Mouse (Mus musculus): Measurements from ENCODE around the gene Hspb2. TPM values are rescaled to one million over a fixed set of nuclear protein-coding genes. Genes with fewer than 3 reads are reported as not detected.

The Hspb2 gene
- total and polyA plus RNA-seq, 2 experiments from 2014 or later, result 0.52 to 0.98 TPM

DNA sequence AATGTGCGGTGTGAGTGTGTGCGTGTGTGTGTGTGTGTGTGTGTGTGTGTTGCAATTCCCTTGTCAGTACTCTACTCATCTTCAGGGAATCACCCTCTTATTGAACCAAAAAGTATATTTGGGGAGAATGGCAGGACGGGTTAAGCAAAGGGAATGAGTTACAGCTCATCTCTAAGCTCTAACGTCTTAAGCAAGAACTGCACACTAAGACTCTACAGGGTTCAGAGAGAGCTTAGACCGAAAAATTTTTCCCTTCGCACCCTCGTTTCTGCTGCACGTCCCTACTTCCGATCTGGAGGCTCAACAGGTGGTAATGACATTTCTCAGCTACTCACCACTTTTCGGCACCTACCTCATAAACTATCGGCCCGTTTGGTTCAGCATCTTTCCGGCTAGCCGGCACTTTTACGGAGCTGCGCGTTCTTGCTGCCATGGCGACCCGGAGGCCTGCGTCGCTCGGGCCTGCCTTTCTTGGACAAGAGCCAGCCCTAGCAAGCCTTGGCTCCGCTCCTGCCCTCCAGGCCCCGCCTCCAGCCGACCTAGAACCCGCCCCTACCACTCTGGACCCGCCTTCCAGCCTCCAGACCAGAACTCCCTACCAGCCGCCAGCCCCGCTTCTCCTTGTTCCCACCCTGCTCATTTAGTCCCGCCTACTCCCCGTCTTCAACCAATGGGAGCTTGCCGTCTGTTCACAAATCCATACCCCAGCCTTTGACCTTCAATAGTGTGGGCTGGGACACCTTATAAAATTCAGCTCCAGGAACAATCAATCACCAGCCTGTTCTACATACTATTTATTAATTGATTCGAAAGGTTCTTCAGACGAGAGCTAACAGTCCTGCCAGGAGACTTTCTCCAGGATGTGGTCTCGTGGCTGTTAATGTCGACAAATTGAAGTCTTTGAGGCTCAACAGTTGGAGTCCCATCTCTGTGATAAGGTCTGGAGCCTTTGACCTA, 13.0 kb downstream of the Hspb2 start, which contains the start of gene Dixdc1:
Gene Dixdc1 (minus strand): TSS at position 604 of the 957 bp plus-strand sequence.
- 14% methylated on average over 36 of the region's 36 CpGs for WGBS
- Histone ChIP-seq H3K36me3 (ENCODE audit: insufficient read depth) (no peaks in the 10 kb centered on the region), H3K9ac (peak within 1 kb of the TSS; percentile 40)

DNA sequence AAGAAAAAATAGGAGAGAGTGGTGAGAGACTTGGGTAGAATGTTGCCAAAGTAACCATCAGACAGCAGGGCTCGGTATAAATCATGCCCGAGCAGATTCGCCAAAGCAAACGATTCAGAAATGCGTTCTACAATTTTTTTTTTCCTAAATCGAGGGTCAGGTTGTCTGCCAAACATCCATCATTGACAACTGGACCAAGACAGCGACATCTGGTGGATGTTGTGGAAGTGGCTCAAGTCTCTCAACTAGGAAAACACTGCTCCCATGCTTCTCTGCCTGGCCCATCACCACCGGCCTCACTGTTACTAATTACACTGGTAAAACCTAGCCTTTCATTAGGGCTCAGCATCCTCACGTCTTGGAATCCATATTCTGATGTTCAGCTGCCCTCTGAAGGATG, 17.2 kb downstream of the Hspb2 start:
- 2% methylated on average over 9 of the region's 9 CpGs for WGBS
- Histone ChIP-seq H3K27me3 (ENCODE audit: insufficient read depth, low read length) (no peaks in the 10 kb centered on the region), H3K9me3 (ENCODE audit: low read length) (no peaks in the 10 kb centered on the region), H3K4me1 (ENCODE audit: insufficient read depth) (no peaks in the 10 kb centered on the region; the same call in 1 of the 2 replicates), H3K9ac (no peak overlapping the region), H3K27ac (ENCODE audit: low read depth, low read length) (no peak overlapping the region), H3K36me3 (ENCODE audit: insufficient read depth) (no peaks in the 10 kb centered on the region), H3K4me2 (ENCODE audit: low read depth) (peak overlapping the region; percentile 22), H3K4me3 (ENCODE audit: low read depth, low read length) (no peak overlapping the region; the same call in 1 of the 2 replicates)
- TF ChIP-seq CTCF (IDR thresholded peaks at IDR 0.05; ENCODE audit: low read depth), result peak; percentile 79
- DNase-seq (peak; percentile 72), ATAC-seq (no peak)

More for the DNA sequence above, 13.0 kb downstream of the Hspb2 start, which contains the start of gene Dixdc1:
- Histone ChIP-seq H3K27ac (ENCODE audit: low read depth, low read length) (0 out of 2 replicates have a peak within 1 kb of the TSS, but pooled peaks have one; percentile 4), H3K4me2 (ENCODE audit: low read depth) (peak within 1 kb of the TSS; percentile 61), H3K4me3 (ENCODE audit: low read depth, low read length) (peak within 1 kb of the TSS; percentile 36), H3K9me3 (ENCODE audit: low read length) (no peaks in the 10 kb centered on the region), H3K27me3 (ENCODE audit: insufficient read depth, low read length) (no peaks in the 10 kb centered on the region), H3K4me1 (ENCODE audit: insufficient read depth) (no peaks in the 10 kb centered on the region; the same call in 1 of the 2 replicates)
- ATAC-seq, result peak; percentile 96
- peak; percentile 86 for DNase-seq
- TF ChIP-seq CTCF (IDR thresholded peaks at IDR 0.05; ENCODE audit: low read depth), result no peak

DNA sequence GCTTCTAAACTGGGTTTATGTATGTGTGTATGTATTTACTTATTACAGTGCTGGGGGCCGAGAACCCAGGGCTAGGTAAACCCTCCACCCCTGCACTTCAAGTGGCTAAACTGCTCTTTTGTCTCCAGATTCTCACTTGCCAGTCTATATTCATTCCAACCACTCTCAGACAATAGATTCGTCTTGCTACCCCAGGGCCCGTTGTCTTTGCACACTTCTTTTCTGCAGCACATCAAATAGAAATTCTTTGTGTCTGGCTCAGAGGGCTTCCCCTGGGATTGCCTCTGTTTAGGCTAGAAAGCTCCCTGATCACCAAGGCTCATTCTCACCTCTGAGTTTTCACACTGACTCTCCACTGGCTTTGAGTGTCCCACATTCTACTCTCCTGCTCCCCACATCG, 19.6 kb downstream of the Hspb2 start:
- Histone ChIP-seq H3K27ac (ENCODE audit: low read depth, low read length) (no peak overlapping the region), H3K27me3 (ENCODE audit: insufficient read depth, low read length) (no peaks in the 10 kb centered on the region), H3K4me2 (ENCODE audit: low read depth) (no peak overlapping the region), H3K9ac (no peak overlapping the region), H3K4me1 (ENCODE audit: insufficient read depth) (peaks cover under 1% of the 10 kb centered on the region), H3K9me3 (ENCODE audit: low read length) (no peaks in the 10 kb centered on the region), H3K4me3 (ENCODE audit: low read depth, low read length) (no peak overlapping the region), H3K36me3 (ENCODE audit: insufficient read depth) (no peaks in the 10 kb centered on the region)
- DNase-seq (no peak), ATAC-seq (no peak)
- 11% methylated on average over 4 of the region's 4 CpGs for WGBS
- TF ChIP-seq CTCF (IDR thresholded peaks at IDR 0.05; ENCODE audit: low read depth), result no peak

DNA sequence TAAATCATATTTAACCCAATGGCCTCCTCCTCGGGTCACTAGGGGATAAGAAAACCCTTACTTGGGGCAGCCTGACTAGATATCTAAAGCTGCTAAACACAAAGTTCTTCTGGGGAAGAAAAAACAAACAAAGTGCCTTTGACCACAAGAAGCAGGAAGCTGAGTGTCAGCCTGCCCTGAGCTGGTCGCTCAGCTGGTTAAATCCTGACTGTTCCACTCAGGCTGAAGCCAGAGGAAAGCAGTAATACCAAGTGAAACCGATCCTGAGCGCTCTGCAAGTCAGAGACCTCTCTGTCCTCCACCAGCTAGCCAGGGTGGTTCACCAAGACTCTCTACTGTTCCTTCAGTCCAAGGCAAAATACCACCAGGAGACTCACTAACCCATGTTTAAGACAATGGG, 22.6 kb downstream of the Hspb2 start:
- H3K4me1 ChIP-seq (ENCODE audit: insufficient read depth), result peaks cover 19% of the 10 kb centered on the region
- no peak overlapping the region for H3K4me3 ChIP-seq (ENCODE audit: low read depth, low read length)
- no peaks in the 10 kb centered on the region for H3K27me3 ChIP-seq (ENCODE audit: insufficient read depth, low read length)
- H3K36me3 ChIP-seq (ENCODE audit: insufficient read depth), result no peaks in the 10 kb centered on the region
- DNase-seq (no peak), ATAC-seq (no peak)
- H3K27ac ChIP-seq (ENCODE audit: low read depth, low read length), result no peak overlapping the region
- no peak overlapping the region for H3K9ac ChIP-seq
- WGBS, result 74% methylated on average over 4 of the region's 4 CpGs
- no peak for TF ChIP-seq CTCF (IDR thresholded peaks at IDR 0.05; ENCODE audit: low read depth)
- no peak overlapping the region for H3K4me2 ChIP-seq (ENCODE audit: low read depth)
- H3K9me3 ChIP-seq (ENCODE audit: low read length), result no peaks in the 10 kb centered on the region

DNA sequence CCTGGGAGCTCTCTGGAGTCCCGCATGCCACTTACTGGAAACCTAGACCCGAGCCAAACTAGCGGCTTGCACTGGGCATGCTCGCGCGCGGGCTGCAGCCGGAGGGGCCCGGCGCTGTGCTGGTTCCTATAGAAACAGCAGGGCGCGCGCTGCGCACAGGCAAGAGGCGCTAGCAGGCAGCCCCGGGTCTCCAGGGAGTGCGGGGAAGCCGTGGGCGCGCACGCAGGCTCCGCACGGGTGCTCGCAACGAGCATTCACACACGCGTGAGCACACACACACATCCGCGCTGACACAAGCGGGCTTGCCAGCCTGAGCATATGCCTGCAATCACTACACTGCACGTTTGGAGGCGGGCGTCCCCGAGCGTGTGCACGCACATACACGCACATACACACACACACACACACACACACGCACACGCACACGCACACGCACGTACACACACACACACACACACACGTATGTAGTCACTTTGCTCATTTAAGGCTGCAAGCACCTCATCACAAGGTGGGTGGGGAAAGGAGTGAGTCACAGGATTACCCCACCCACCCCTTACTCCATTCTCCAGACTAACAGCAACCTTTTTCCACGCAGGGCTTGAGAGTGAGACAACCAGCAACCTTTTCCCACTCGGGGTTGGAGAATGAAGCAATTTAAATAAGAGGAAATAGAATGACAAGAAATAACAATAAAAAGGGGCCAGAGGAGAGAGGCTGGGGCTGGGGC, 24.1 kb downstream of the Hspb2 start:
- WGBS, result under 1% methylated on average over 45 of the region's 45 CpGs
- Histone ChIP-seq H3K27ac (ENCODE audit: low read depth, low read length) (peak overlapping the region; percentile 74), H3K4me2 (ENCODE audit: low read depth) (peak overlapping the region; percentile 89), H3K4me3 (ENCODE audit: low read depth, low read length) (peak overlapping the region; percentile 57), H3K4me1 (ENCODE audit: insufficient read depth) (peaks cover 19% of the 10 kb centered on the region), H3K9ac (peak overlapping the region; percentile 71), H3K27me3 (ENCODE audit: insufficient read depth, low read length) (no peaks in the 10 kb centered on the region), H3K9me3 (ENCODE audit: low read length) (no peaks in the 10 kb centered on the region), H3K36me3 (ENCODE audit: insufficient read depth) (no peaks in the 10 kb centered on the region)
- peak; percentile 99 for ATAC-seq
- peak; percentile 63 for TF ChIP-seq CTCF (IDR thresholded peaks at IDR 0.05; ENCODE audit: low read depth)
- peak; percentile 97 for DNase-seq

DNA sequence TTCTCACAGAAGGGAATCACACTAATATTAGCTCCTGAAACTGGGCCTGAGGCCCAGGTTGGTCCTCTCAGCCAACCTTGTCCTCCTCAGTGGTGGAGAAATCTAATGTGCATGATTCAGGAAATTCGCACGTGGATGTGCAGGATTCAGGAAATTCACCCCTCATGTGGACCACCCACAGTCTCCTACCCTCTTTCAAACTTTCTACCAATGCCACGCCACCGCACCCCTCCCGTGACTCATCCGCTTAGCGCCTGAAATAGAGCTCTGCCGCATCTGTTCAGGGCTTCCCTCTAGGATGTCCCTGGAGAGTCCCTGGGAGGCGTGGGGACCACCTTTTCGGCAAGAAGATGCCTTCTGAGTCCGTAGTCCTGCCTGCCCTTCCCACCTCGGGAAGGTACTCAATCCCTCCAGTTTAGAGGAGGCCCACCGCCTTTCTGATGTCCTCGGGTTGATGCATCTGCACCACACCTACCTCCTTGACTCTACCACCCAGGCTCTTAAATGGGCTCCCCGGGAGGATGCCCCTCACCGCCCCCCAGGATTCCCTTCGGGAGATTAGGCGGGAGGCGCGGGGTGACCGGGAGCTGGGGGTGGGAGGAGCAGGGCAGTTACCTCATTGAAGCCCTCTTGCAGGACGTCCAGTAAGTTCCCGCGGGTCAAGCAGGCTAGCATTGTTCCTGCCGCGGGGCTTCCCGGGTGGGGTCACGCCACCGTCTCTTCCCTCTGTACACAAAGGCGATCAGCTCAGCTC, 24.8 kb downstream of the Hspb2 start:
- no peaks in the 10 kb centered on the region for H3K36me3 ChIP-seq (ENCODE audit: insufficient read depth)
- peak overlapping the region; percentile 57 for H3K4me3 ChIP-seq (ENCODE audit: low read depth, low read length)
- H3K27me3 ChIP-seq (ENCODE audit: insufficient read depth, low read length), result no peaks in the 10 kb centered on the region
- H3K9me3 ChIP-seq (ENCODE audit: low read length), result no peaks in the 10 kb centered on the region
- peak; percentile 1; the same call in 1 of the 2 replicates for ATAC-seq
- TF ChIP-seq CTCF (IDR thresholded peaks at IDR 0.05; ENCODE audit: low read depth), result no peak
- DNase-seq, result peak; percentile 61
- 2% methylated on average over 30 of the region's 30 CpGs for WGBS
- peak overlapping the region; percentile 89 for H3K4me2 ChIP-seq (ENCODE audit: low read depth)
- H3K9ac ChIP-seq, result peak overlapping the region; percentile 71
- H3K4me1 ChIP-seq (ENCODE audit: insufficient read depth), result peaks cover 22% of the 10 kb centered on the region
- H3K27ac ChIP-seq (ENCODE audit: low read depth, low read length), result peak overlapping the region; percentile 74

Measured in forebrain, postnatal 0 days (tissue).